Mouse (Mus musculus) lung, adult 2 months (tissue): ENCODE data around the gene Anapc5.

Experiments used
- CTCF ChIP-seq: fragments of 200-500 bp; IDR thresholded peaks from 2 replicates; pipeline ENCODE4 v1.5.1; 2011; ENCODE audit warnings: mild to moderate bottlenecking, low read length, control low read depth; ENCODE audit not compliant: insufficient read depth
- POLR2A ChIP-seq: fragments of 200-500 bp; IDR thresholded peaks from 2 replicates; pipeline ENCODE4 v1.6.1; 2011; ENCODE audit warnings: low read depth, mild to moderate bottlenecking, control low read depth, low read length, borderline replicate concordance; ENCODE audit errors: extremely low read depth

- TF ChIP-seq CTCF = no peak
- TF ChIP-seq POLR2A = no peak
Observed at GRCm38 (mm10) chr5:122756680-122757079, 64.5 kb downstream of the Anapc5 start.
